Mouse (Mus musculus) G1E (cell line): ENCODE results near the gene Ovgp1. TPM values are rescaled to one million over a fixed set of nuclear protein-coding genes. Genes with fewer than 3 reads are reported as not detected.

ENCODE experiments used
- ATAC-seq: 2 replicates; pipeline ENCODE4 v1.8.0; 2016; ENCODE audit warnings: mild to moderate bottlenecking; ENCODE audit not compliant: insufficient number of reproducible peaks, poor library complexity, low FRiP score, severe bottlenecking; ENCODE audit errors: extremely low read depth
- DNase-seq: peaks from one replicate; pipeline ENCODE4 v3.0.0; 2012; ENCODE audit warnings: low spot score
- H3K27me3 ChIP-seq: 2 replicates; pipeline ENCODE4 v1.6.1; 2012; ENCODE audit warnings: mild to moderate bottlenecking, low read length, inconsistent platforms; ENCODE audit not compliant: insufficient read depth
- H3K36me3 ChIP-seq: replicated peaks from 2 replicates; pipeline ENCODE3; 2012; ENCODE audit warnings: mild to moderate bottlenecking, inconsistent platforms
- H3K4me1 ChIP-seq: 2 replicates; pipeline ENCODE4 v1.6.1; 2012; ENCODE audit warnings: low read depth, low read length, inconsistent platforms, mixed read lengths; ENCODE audit not compliant: insufficient read depth
- H3K4me3 ChIP-seq: 2 replicates; pipeline ENCODE4 v1.5.1; 2012; ENCODE audit warnings: low read depth, mild to moderate bottlenecking, inconsistent platforms, low read length, moderate library complexity, mixed read lengths
- H3K9me3 ChIP-seq: replicated peaks from 2 replicates; pipeline ENCODE4 v1.6.1; 2012; ENCODE audit warnings: inconsistent platforms
- CTCF ChIP-seq: IDR thresholded peaks from 2 replicates; pipeline ENCODE4 v1.5.1; 2012; ENCODE audit warnings: low read depth, low read length, inconsistent platforms, mixed read lengths
- GATA1 ChIP-seq: IDR thresholded peaks from 2 replicates; pipeline ENCODE4 v1.6.1; 2012; ENCODE audit warnings: borderline replicate concordance, low read length, inconsistent platforms, mixed read lengths
- GATA2 ChIP-seq: IDR thresholded peaks from 2 replicates; pipeline ENCODE4 v1.6.1; 2012; ENCODE audit warnings: low read depth, low read length, inconsistent platforms, borderline replicate concordance
- POLR2AphosphoS5 ChIP-seq: IDR thresholded peaks from 2 replicates; pipeline ENCODE4 v1.6.1; 2012; ENCODE audit warnings: low read depth, low read length, inconsistent platforms; ENCODE audit not compliant: insufficient replicate concordance
- TAL1 ChIP-seq: conservative IDR thresholded peaks from 2 replicates; pipeline ENCODE4 v1.6.1; 2012; ENCODE audit warnings: low read depth, low read length, inconsistent platforms, mixed read lengths
- polyA plus RNA-seq: library from polyadenylated mRNA; stranded (reverse); fragments of >175 nt; gene quantifications from 2 replicates; pipeline ENCODE4 v1.2.3, GENCODE M21; 2012
- total RNA-seq, 2 experiments: library from RNA; stranded (forward) in 1 of 2; stranded (reverse) in 1 of 2; fragments of 200-1000 nt in 1 of 2; fragments of >200 nt in 1 of 2; fragmentation: Nextera tagmentation in 1 of 2; gene quantifications; 2 replicates each; pipeline ENCODE4 v1.2.3; 2014 to 2017

Gene Ovgp1
- total and polyA plus RNA-seq, 3 experiments = 0.22 to 3.4 (median 0.33) TPM

GRCm38 (mm10) chr3:105932240-105933071, 41.1 kb upstream of the Ovgp1 start, which contains the start of gene I830077J02Rik:
Gene I830077J02Rik (minus strand): TSS chr3:105932664.
- TF ChIP-seq CTCF (no peak), GATA1 (no peak), TAL1 (0 out of 2 replicates have a peak, but pooled peaks have one; percentile 25), POLR2AphosphoS5 (no peak), GATA2 (no peak)
- ATAC-seq = peak; percentile 87
- H3K27me3 ChIP-seq = no peaks in the 10 kb centered on the region
- peak within 1 kb of the TSS; percentile 62 for H3K4me3 ChIP-seq
- H3K4me1 ChIP-seq = peaks cover 43% of the 10 kb centered on the region
- DNase-seq = peak; percentile 56
- peaks cover 40% of the 10 kb centered on the region for H3K36me3 ChIP-seq
- no peaks in the 10 kb centered on the region for H3K9me3 ChIP-seq

- TF ChIP-seq TAL1 (no peak), POLR2AphosphoS5 (no peak), CTCF (no peak), GATA1 (no peak), GATA2 (no peak)
- H3K36me3 ChIP-seq = peaks cover 31% of the 10 kb centered on the region
- H3K27me3 ChIP-seq = no peaks in the 10 kb centered on the region
- no peak overlapping the region for H3K4me3 ChIP-seq
- ATAC-seq (no peak), DNase-seq (no peak)
- no peaks in the 10 kb centered on the region for H3K9me3 ChIP-seq
- H3K4me1 ChIP-seq = peaks cover 28% of the 10 kb centered on the region
Observed at GRCm38 (mm10) chr3:105933926-105934325, 39.6 kb upstream of the Ovgp1 start.

GRCm38 (mm10) chr3:105935033-105935432, 38.5 kb upstream of the Ovgp1 start:
- no peak for TF ChIP-seq GATA1
- TF ChIP-seq TAL1 = no peak
- no peak for TF ChIP-seq CTCF
- no peak for TF ChIP-seq GATA2
- no peak for TF ChIP-seq POLR2AphosphoS5
- no peak for ATAC-seq
- no peak for DNase-seq
- Histone ChIP-seq H3K9me3 (no peaks in the 10 kb centered on the region), H3K4me3 (no peak overlapping the region), H3K27me3 (no peaks in the 10 kb centered on the region), H3K36me3 (peaks cover 28% of the 10 kb centered on the region), H3K4me1 (peaks cover 20% of the 10 kb centered on the region)

GRCm38 (mm10) chr3:105936111-105936510, 37.4 kb upstream of the Ovgp1 start:
- TF ChIP-seq GATA2 = no peak
- no peak for TF ChIP-seq POLR2AphosphoS5
- TF ChIP-seq CTCF = no peak
- no peak for TF ChIP-seq TAL1
- no peak for TF ChIP-seq GATA1
- ATAC-seq = no peak

GRCm38 (mm10) chr3:105951348-105951747, 22.2 kb upstream of the Ovgp1 start:
- H3K9me3 ChIP-seq = no peaks in the 10 kb centered on the region
- no peak overlapping the region for H3K4me3 ChIP-seq
- no peaks in the 10 kb centered on the region for H3K27me3 ChIP-seq
- H3K4me1 ChIP-seq = peaks cover 14% of the 10 kb centered on the region
- ATAC-seq (no peak), DNase-seq (no peak)
- peaks cover 91% of the 10 kb centered on the region for H3K36me3 ChIP-seq
- TF ChIP-seq GATA2 = no peak
- no peak for TF ChIP-seq POLR2AphosphoS5
- no peak for TF ChIP-seq GATA1
- no peak for TF ChIP-seq CTCF
- no peak for TF ChIP-seq TAL1

More at GRCm38 (mm10) chr3:105936111-105936510, 37.4 kb upstream of the Ovgp1 start:
- Histone ChIP-seq H3K4me3 (no peak overlapping the region), H3K4me1 (peaks cover 16% of the 10 kb centered on the region), H3K36me3 (peaks cover 35% of the 10 kb centered on the region), H3K9me3 (no peaks in the 10 kb centered on the region), H3K27me3 (no peaks in the 10 kb centered on the region)
- DNase-seq = no peak

GRCm38 (mm10) chr3:105957235-105957634, 16.3 kb upstream of the Ovgp1 start:
- DNase-seq (no peak), ATAC-seq (no peak)
- Histone ChIP-seq H3K36me3 (peaks cover 73% of the 10 kb centered on the region), H3K4me1 (peaks cover 47% of the 10 kb centered on the region), H3K4me3 (no peak overlapping the region; the same call in 1 of the 2 replicates), H3K9me3 (no peaks in the 10 kb centered on the region), H3K27me3 (no peaks in the 10 kb centered on the region)
- no peak for TF ChIP-seq CTCF
- TF ChIP-seq GATA1 = no peak
- no peak for TF ChIP-seq GATA2
- TF ChIP-seq POLR2AphosphoS5 = no peak
- no peak for TF ChIP-seq TAL1
